Mouse (Mus musculus): ENCODE data around the gene Adgrl2.

Adgrl2 gene

DNA sequence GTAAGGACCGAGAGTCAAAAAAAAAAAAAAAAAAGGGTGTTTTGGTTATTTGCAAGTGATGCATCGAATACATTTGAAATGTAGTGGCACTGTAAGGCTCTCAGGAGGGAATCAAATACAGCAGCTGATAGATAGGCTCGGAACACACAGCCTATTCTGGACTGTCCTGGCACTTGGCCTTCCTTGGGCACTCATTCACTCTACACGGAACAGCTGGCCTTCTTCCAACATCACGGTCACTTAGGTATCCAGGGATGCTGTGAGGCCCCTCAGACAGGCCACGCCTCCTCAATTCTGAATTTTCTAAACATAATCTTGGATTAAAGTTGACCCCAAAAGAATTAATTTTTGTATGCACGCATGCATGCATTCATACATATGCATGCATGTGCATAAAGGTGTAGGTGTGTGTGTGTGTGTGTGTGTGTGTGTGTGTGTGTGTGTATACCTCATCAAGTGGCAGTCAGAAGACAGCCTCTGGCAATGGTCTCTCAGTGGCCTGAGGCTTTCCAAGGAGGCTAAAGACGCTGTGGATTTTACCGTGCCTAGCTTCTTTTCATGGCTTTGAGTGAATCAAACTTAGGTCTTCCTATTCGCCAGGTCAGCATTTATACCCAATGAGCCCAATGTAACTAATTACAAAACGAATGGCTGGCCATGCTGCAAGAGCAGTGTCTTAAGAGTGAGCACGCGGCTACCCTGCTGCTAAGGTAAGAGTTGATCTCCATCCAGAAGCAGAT lies 152.1 kb downstream of the Adgrl2 start:
- in situ Hi-C loops (cut with MboI; ENCODE audit: unreplicated experiment in 2 of 2) = no loop called here

DNA sequence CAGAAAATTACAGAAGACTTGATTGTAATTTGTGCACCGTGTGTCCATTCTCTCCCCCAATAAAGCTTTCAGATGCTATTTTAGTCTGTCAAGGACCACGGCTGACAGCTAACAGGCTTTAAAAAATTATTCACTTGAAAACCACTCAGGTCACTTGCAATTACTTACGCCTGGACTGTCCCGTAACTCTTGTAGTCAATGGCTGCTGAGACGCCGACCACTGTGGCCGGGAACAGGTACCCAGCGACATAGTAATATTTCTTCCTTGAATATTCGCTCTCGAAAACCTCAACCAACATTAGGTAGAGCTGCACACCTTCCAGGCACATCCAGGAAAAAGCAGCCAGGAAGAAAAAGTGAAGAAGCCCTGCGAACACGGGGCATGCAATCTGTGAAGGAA lies 155.2 kb downstream of the Adgrl2 start:
- in situ Hi-C loops (cut with MboI; ENCODE audit: unreplicated experiment in 2 of 2) = no loop called here

DNA sequence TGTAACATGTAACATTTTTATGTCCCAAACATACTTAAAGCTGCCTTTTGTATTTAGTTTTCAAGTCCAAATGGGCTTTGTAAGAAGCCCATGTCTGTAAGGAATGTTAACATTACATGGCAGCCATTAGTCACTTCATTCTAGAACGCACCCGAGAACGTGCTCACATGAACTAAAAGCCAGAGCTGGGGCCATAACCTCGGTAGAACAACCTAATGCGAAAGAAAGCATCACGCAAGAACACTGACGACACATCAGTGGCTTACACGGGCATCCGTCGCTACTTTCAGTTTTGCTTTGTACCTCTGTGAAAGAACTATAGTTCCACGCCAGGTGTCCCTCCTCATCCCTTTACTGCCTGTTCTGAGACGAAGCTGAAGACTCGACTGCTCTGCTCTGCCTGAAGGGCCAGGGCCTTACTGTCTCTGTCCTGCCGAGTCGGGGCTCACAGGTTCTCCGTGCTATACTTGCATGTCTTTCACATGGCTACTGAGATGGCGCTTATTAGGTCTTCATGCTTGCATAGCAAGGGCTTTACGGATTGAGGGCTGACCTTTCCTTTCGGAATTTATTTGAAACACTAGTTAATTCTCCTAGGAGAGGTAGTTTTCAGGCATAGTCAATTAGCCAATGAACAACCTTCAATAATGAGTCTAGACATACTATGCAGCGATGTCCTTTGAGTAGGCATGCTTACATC lies 157.1 kb downstream of the Adgrl2 start:
- in situ Hi-C loops (cut with MboI; ENCODE audit: unreplicated experiment in 2 of 2) = no loop called here

DNA sequence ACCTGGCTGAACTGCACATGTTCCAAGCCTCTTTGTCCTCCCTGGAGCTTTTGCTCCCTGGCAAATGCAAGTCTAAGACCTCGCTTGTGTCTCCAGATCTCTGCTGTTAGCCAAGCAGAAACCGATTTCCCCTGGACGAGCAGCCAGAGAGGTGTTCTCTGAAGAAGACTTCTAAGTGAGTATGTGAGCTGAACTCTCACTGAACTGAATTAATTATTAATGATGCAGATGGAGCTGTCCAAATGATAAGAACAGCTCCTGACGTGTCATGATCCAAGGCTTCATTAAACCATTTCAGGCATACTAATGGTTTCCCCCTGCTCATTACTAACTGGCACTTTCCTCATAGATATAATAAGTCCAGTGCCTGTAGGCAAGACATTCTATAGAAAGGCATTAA lies 158.4 kb downstream of the Adgrl2 start:
- in situ Hi-C loops (cut with MboI; ENCODE audit: unreplicated experiment in 2 of 2) = no loop called here

DNA sequence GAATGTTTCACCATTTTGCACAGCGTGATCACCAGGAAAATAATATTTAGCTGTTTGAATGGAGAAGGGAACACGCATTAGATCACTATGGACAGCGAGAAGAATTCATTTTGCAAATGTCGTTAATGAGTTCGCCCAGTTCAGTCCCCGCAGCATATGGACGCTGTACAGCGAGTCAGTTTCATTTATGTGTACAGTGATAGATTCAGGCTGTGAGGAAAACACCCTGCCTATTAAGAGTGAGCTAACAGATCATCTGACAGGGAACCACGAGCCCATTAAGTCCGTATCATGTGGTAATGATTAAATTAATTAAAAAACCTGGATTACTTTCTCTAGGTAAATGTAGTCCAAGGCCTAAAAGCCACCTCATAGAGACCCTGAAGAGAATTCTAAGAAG lies 161.8 kb downstream of the Adgrl2 start:
- in situ Hi-C loops (cut with MboI; ENCODE audit: unreplicated experiment in 2 of 2) = no loop called here

DNA sequence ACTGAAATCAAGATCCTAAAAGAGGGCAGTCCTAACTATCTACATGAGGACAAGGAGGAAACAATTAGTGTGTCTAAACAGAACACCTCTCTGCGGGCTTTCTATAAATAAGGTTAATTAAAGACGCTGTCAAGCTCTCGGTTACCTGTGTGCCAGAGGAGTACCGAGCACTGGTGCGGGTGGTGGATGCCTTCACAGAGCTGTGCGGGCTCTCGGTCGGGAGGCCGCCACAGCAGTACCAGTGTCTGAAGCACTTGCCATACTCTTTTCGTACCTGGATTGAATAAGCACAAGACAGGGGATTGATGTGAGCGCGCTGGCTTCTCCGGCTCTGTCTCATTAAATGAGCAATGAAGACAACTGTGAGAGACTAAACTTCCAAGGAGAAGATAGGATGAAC lies 166.8 kb downstream of the Adgrl2 start:
- in situ Hi-C loops (cut with MboI; ENCODE audit: unreplicated experiment in 2 of 2) = no loop called here

DNA sequence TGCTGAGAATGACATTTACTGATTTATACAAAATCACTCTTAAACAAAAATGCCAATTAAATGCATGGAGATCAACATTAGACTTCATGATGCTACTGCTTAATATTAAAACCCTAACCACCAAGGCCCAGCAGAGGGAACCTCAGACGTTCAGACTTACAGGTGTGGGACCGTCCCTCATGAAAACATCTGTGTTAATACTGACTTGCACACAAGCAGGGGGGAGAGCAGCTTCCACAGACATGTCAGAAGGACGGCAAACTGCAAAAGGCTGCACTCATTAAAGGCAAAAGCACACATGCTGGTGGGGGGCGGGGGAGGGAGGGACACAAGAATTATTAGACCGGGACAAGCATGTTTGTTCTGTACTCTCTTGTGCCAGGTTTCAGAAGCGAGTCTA lies 168.7 kb downstream of the Adgrl2 start:
- in situ Hi-C loops (cut with MboI; ENCODE audit: unreplicated experiment in 2 of 2) = no loop called here

DNA sequence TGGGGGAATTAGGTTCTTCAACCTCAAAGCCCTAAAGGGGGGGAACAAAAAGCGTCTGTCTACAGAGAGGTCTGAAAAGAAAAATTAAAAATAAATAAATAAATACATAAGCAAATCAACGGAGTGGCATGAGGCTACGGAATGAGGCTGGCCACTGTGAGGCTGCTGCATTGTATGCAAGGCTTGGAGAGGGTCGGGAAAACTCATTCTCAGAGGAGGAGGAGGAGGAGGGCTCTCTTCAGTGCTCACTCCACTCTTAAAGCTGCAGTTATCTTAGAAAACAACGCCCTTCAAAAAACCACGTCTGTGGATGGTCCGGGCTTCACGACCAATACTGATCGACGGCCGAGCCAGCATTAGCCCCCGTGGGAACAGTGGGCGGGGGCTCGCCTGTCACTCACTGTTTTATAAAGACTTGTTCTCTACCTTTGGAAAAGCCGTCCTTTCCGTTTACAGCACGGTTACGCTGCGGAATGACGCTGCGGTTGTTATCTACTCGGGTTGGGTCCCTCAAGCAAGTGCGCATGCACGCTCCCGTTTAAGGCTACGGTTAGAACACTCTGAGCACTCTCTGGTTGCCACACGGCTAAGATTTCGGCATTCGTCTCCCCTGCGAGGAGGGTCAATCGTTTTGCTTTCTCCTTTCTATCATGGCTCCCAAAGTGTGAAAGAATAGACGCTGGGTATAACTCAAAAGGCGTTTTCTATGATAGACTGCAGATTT lies 170.9 kb downstream of the Adgrl2 start:
- in situ Hi-C loops (cut with MboI; ENCODE audit: unreplicated experiment in 2 of 2) = no loop called here

DNA sequence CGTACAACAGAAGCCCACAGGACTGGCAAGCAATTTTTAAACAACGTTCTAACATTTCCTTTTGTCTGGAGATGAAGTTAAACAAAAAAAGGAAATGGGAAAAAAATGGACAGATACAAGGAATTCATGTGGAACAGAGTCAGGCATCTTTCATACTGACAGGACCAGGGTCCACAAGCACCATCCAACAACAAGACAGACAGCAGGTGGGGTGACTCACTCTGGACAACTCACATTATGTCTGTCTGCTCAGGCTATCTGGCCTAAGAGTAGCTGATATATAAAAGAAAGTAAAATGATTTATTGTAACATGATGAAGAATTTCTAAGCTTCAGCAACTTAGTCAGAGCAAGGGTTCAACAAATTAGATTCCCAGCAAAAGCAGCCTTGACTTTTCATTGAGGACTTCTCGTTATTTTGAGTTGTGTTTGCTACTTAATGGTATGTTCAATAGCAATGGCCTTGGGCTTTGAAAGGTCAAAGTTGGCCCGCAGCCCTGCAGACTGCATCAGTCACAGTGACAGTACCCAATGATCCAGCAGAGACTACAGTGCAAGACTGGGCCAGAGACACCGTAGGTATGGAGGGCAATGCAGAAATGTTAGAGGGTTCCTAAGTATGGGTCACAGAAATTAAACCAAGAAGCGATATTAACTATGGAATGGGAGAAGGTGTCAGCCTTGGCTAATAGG lies 171.8 kb downstream of the Adgrl2 start:
- in situ Hi-C loops (cut with MboI; ENCODE audit: unreplicated experiment in 2 of 2) = no loop called here

DNA sequence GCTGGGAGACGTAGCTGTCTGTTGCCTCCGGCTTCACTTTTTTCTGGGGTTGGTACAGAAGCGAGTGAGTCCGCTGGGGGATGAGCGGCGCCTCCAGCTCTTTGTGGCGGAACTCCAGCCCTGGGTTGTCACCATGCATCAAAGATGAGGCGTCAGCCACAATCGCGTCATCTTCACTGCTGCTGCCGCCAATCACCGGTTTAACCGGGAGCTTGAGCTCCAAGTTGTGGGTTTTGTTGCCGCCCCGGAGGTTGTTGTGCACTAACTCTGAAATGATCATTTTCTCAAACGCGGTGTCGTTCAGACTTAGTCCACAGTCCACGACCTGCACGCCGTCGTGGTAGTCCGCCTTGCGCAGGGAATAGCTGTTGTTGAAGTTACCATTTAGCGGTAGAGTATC lies 172.9 kb downstream of the Adgrl2 start:
- in situ Hi-C loops (cut with MboI; ENCODE audit: unreplicated experiment in 2 of 2) = no loop called here

DNA sequence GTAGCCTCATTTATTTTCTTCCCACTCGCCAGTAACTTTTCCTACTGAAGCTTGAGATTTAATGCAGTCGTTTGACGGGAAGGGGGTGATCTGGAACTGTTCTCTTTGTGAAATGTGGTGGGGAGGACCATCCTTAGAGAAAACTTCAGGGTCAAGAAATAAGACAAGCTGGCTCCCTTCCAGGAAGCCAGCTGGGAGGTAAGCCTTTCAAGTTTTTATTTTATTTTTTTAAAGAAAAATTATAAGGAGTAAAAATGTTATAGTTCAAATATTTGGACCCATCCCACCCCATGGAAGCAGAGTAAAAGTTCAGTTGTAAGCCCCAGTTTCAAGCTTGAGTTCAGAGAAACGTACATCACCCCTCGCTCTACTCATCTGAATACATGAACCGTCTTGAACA lies 177.2 kb downstream of the Adgrl2 start:
- in situ Hi-C loops (cut with MboI; ENCODE audit: unreplicated experiment in 2 of 2) = no loop called here

DNA sequence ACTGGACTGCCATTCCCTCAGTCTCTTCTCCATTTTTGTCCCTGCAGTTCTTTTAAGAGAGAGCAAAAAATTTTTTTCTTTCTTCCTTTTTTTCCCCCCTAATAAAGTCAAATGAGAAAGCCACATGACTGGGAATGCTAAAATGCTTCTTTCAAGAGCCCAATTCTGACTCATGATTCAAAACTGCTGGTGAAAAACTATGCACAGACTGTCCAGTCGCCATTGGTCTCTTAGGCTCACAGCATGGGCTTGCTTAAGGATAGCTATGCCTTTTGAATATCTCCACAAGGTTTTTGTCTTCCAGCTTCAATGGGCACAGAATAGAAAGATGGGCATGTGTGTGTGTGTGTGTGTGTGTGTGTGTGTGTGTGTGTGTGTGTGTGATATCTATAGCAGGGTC lies 178.3 kb downstream of the Adgrl2 start:
- in situ Hi-C loops (cut with MboI; ENCODE audit: unreplicated experiment in 2 of 2) = no loop called here

DNA sequence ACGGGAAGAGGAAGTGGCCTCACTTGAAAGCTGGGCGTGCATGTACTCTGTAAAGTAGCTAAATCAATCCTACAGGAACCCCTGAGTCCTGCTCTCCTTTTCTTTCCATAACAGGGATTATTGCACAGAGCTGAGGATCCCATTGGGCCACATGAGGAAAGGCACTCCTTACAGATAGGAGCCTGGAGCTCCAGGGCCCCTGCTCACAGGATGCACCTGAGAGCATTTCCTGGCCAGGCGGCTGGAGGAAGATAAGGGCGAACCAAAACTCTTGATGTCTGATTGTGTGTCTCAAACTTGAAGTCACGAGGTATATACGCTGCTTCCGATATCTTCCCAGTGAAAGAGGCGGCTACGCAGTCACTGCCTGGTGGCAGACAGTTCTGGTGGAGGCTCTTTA lies 183.4 kb downstream of the Adgrl2 start:
- in situ Hi-C loops (cut with MboI; ENCODE audit: unreplicated experiment in 2 of 2) = no loop called here

DNA sequence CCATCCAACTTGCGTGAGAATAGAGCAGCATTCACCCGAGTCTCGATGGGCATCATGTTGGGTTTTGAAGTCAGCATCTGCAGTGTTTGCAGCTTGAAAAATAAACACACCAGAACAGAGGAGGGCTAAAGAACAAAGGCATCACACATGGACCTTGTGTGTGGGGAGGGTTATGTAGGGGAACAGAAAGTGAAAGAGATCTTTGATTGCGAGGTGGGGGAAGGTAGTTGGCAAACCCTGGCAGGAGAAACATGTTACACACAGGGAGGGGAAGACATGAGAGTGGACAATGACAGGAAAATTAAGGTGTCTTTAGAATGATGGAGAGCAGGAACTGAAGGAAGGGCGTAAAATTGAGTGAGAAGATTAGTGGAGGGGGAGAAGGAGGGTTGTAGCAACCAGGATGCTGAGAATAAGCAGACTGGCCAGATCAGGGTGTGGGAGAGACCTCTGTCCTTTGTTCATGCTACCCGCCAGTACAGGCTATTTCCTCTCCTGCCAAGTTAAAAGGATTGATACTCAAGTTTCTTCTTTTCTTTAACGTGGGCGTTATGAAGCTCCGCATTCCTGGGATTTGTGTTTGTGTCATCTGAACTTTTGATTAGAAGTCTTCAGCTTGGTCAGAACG lies 197.0 kb downstream of the Adgrl2 start:
- in situ Hi-C loops (cut with MboI; ENCODE audit: unreplicated experiment in 2 of 2) = no loop called here

DNA sequence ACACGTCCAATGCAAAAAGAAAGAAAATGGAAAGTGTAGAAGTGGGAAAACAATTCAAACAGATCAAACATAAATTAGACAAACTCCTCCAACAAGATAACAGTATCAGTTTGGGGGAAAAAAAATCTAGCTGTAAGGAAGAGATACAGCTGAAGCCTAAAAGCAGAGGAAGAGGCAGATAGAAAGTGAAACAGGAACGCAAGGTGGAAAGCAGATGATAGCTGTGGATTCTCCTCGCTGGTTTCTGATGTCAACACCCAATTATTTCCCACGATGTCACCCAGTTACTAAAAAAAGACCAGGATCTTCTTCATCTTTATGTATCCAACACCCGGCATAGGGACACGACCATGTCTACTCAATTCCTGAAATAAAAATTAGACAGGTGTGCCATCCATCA lies 220.0 kb downstream of the Adgrl2 start:
- in situ Hi-C loops (cut with MboI; ENCODE audit: unreplicated experiment in 2 of 2) = no loop called here
